Mouse (Mus musculus) liver, embryonic 11.5 days (tissue): Measurements from ENCODE around the gene 9930021J03Rik. TPM values are rescaled to one million over a fixed set of nuclear protein-coding genes. Genes with fewer than 3 reads are reported as not detected.

Experiments
- ATAC-seq: fragments of 200-750 bp; cut with Nextera tagmentation; replicated peaks from 2 replicates; pipeline ENCODE4 v1.8.0; 2017; ENCODE audit warnings: moderate number of reproducible peaks, mild to moderate bottlenecking, moderate TSS enrichment, moderate library complexity; ENCODE audit not compliant: low FRiP score
- DNase-seq: peaks from one replicate; pipeline ENCODE4 v3.0.0-alpha.2; 2017; ENCODE audit warnings: low spot score
- H3K27ac ChIP-seq: fragments of 300-500 bp; sonication (generic); 2 replicates; pipeline ENCODE4 v1.5.1; 2014; ENCODE audit warnings: mild to moderate bottlenecking, low read depth, low read length, control low read depth
- H3K27me3 ChIP-seq: fragments of 300-500 bp; sonication (generic); replicated peaks from 2 replicates; pipeline ENCODE4 v1.6.1; 2014; ENCODE audit warnings: low read length, mixed read lengths; ENCODE audit not compliant: control insufficient read depth, insufficient read depth
- H3K36me3 ChIP-seq: fragments of 300-500 bp; sonication (generic); 2 replicates; pipeline ENCODE4 v1.6.1; 2014; ENCODE audit warnings: mild to moderate bottlenecking, low read length, moderate library complexity, mixed read lengths; ENCODE audit not compliant: control insufficient read depth, insufficient read depth
- H3K4me1 ChIP-seq: fragments of 300-500 bp; sonication (generic); replicated peaks from 2 replicates; pipeline ENCODE4 v1.6.1; 2014; ENCODE audit warnings: low read length, mixed read lengths; ENCODE audit not compliant: control insufficient read depth, insufficient read depth
- H3K4me2 ChIP-seq: fragments of 300-500 bp; sonication (generic); 2 replicates; pipeline ENCODE4 v1.6.1; 2014; ENCODE audit warnings: mild to moderate bottlenecking, control low read depth, moderate library complexity
- H3K4me3 ChIP-seq: fragments of 300-500 bp; sonication (generic); 2 replicates; pipeline ENCODE4 v1.5.1; 2014; ENCODE audit warnings: low read depth, low read length, control low read depth
- H3K9ac ChIP-seq: fragments of 300-500 bp; sonication (generic); 2 replicates; pipeline ENCODE4 v1.6.1; 2014; ENCODE audit warnings: low read depth, low read length, control low read depth
- H3K9me3 ChIP-seq: fragments of 300-500 bp; sonication (generic); 2 replicates; pipeline ENCODE4 v1.6.1; 2016; ENCODE audit warnings: low read length, inconsistent platforms, mixed read lengths; ENCODE audit not compliant: control insufficient read depth
- WGBS: fragments of 180-500 bp; shearing (Covaris S2); extraction: QIAGEN DNeasy Blood & Tissue Kit; methylation state at CpG from one replicate; pipeline ENCODE4 v1.1.7; 2014; 5-methylcytosine and 5-hydroxymethylcytosine counted together
- polyA plus RNA-seq: library from polyadenylated mRNA; unstranded; fragments of >200 nt; fragmentation: Nextera tagmentation; extraction: Ambion mirVana; gene quantifications from 2 replicates; pipeline ENCODE4 v1.2.1, GENCODE M21; 2014

The 9930021J03Rik gene
- polyA plus RNA-seq, 1 experiment from 2014 or later = 5.2 TPM

DNA sequence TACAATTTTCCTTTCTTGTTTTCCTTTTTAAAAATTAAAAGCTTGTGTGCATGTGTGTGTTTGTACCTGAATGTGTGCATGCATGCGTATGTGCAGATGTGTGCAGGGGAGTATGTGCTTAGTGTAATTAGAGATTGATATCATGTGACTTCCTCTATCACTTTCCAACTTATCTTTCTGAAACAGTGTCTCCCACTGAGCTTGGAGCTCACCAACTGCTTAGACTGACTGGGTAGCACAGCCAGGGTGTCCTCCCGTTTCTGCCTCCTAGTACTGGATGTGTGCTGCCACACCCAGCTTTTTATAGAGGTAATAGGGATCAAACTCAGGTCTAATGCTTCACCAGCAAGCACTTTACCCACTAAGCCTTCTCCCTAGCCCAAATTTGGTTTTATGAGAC lies 22.9 kb downstream of the 9930021J03Rik start:
- H3K27me3 ChIP-seq = no peaks in the 10 kb centered on the region
- no peak for ATAC-seq
- no peak for DNase-seq
- H3K4me2 ChIP-seq = no peak overlapping the region
- H3K27ac ChIP-seq = no peak overlapping the region
- H3K4me1 ChIP-seq = no peaks in the 10 kb centered on the region
- H3K4me3 ChIP-seq = no peak overlapping the region
- 66% methylated on average over 2 of the region's 2 CpGs for WGBS
- no peak overlapping the region for H3K9ac ChIP-seq
- no peaks in the 10 kb centered on the region for H3K9me3 ChIP-seq
- H3K36me3 ChIP-seq = no peaks in the 10 kb centered on the region

DNA sequence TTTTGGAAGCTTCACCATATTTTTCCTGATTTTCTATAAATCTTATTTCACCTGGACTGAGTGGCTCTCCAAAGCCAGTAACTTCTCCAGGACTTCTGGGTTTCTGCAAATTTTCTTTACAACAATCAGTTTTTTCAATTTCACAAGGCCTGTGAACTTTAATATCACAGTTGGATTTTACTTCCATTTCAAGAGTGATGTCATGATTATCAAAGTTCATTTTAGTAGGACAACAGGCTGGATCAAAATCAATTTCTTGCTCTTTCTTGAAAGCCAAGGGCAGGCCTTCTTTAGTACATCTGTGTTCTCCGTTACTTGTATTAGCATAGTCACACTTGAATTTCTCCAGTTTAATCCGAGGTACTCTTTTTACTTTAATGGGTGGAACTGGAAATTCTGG lies 51.9 kb downstream of the 9930021J03Rik start:
- DNase-seq (no peak), ATAC-seq (no peak)
- H3K9me3 ChIP-seq = no peaks in the 10 kb centered on the region
- no peak overlapping the region for H3K4me3 ChIP-seq
- no peak overlapping the region for H3K4me2 ChIP-seq
- no peaks in the 10 kb centered on the region for H3K36me3 ChIP-seq
- no peaks in the 10 kb centered on the region for H3K4me1 ChIP-seq
- WGBS = 88% methylated on average over 2 of the region's 2 CpGs
- no peak overlapping the region for H3K27ac ChIP-seq
- no peaks in the 10 kb centered on the region for H3K27me3 ChIP-seq
- no peak overlapping the region for H3K9ac ChIP-seq

DNA sequence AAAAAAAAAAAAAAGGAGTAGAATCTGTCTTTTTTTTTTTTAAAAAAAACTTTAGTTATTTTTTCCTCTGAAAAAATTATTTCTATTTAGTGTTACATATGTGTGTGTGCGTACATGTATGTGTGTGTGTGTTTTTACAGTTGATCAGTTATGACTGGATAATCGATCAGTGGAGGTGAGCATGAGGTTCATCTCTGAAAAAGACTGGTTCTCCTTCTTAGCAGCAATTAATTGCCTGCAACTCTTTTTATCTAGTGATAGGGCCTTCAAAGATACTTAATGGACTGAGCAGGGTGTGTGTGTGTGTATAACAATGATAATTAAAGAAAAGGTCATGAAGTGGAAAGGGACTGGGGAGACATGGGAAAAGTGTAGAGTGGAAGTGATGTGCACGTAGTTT lies 54.8 kb downstream of the 9930021J03Rik start:
- no peak for ATAC-seq
- no peak for DNase-seq
- no peaks in the 10 kb centered on the region for H3K27me3 ChIP-seq
- WGBS = 84% methylated on average over 3 of the region's 3 CpGs
- no peaks in the 10 kb centered on the region for H3K36me3 ChIP-seq
- H3K27ac ChIP-seq = no peak overlapping the region
- H3K4me2 ChIP-seq = no peak overlapping the region
- no peak overlapping the region for H3K4me3 ChIP-seq
- H3K4me1 ChIP-seq = no peaks in the 10 kb centered on the region
- H3K9me3 ChIP-seq = no peaks in the 10 kb centered on the region
- H3K9ac ChIP-seq = no peak overlapping the region

DNA sequence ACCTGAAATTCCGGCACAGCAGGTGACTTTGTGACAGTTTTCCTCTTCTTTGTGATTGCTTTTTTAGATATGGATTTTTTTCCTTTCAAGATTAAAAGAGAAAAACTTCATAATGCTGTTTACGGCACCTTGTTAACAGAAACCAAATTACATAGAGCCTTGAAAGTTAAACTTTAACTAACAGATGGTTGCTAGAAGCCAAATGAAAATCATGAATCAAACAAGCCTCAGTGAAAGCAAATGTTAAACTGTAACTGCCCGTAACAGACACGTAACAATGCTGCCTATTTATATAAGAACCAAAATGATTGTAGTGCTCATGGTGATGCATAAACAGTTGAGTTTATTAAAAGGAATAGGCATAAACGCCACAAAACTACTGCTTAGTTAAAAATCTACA lies 62.3 kb downstream of the 9930021J03Rik start:
- Histone ChIP-seq H3K36me3 (no peaks in the 10 kb centered on the region), H3K9me3 (no peaks in the 10 kb centered on the region), H3K9ac (no peak overlapping the region), H3K27me3 (no peaks in the 10 kb centered on the region), H3K4me3 (no peak overlapping the region), H3K4me2 (no peak overlapping the region), H3K4me1 (no peaks in the 10 kb centered on the region), H3K27ac (no peak overlapping the region)
- ATAC-seq (no peak), DNase-seq (no peak)
- WGBS = 83% methylated on average over 5 of the region's 5 CpGs

DNA sequence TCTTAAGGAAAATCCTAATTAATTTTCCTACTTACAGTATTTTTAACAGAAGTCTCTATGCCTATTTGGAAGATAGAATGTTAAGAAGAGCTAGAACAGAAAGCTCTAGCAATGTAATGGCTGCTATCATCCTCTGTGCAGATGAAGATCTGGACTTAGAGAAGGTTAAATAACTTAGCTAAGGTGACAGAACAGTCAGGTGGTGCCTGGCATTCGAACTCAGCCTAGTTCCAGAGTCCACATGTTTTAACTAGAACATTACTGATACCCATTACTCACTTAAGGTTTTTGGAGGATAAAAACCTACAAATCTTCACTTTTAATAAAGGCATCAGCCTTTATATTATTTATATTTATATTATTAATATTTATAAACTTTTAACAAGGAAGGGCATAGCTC lies 65.1 kb downstream of the 9930021J03Rik start:
- Histone ChIP-seq H3K36me3 (no peaks in the 10 kb centered on the region), H3K9me3 (no peaks in the 10 kb centered on the region), H3K9ac (no peak overlapping the region), H3K4me1 (no peaks in the 10 kb centered on the region), H3K27ac (no peak overlapping the region), H3K4me2 (no peak overlapping the region), H3K27me3 (no peaks in the 10 kb centered on the region), H3K4me3 (no peak overlapping the region)
- DNase-seq (no peak), ATAC-seq (no peak)
- 88% methylated on average over 1 of the region's 1 CpGs for WGBS

DNA sequence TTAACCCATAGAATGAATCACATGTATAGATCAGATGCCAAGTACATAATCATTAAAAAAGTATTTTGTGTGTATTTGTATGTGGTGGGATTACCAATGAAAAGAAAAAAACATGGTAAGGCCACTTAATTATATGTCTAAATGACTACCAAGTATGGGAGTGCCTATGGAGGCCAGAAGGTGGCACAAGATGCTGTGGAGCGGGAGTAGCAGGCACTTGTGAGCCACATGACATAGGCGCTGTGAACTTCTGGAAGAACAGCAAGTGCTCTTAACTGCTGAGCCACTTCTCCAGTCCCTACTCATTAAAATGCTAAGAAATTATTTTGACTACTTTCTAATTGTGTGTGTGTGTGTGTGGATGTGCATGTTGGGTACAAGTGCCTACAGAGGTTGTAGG lies 66.2 kb downstream of the 9930021J03Rik start:
- Histone ChIP-seq H3K36me3 (no peaks in the 10 kb centered on the region), H3K4me3 (no peak overlapping the region), H3K27me3 (no peaks in the 10 kb centered on the region), H3K9me3 (no peaks in the 10 kb centered on the region), H3K4me2 (no peak overlapping the region), H3K9ac (no peak overlapping the region), H3K27ac (no peak overlapping the region), H3K4me1 (no peaks in the 10 kb centered on the region)
- ATAC-seq (no peak), DNase-seq (no peak)
- 92% methylated on average over 2 of the region's 2 CpGs for WGBS

DNA sequence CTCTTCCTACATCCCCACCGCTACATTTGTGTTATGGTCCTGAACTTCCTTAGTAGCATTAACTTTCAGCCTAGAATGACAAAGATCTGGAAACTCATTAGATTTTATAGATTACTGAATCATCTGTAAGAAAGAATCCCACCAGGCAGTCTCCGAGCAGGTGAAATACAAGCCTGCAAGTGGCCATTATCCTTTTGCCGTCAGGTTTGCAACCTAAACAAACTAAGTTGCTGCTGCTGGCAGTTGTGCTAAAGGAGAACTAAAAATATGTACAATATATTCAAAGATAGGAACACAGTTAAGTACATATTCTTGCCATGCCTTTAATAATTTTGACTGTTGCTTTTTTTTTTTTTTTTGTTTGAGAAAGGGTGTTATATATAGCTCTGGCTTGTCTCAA lies 70.4 kb downstream of the 9930021J03Rik start:
- no peaks in the 10 kb centered on the region for H3K9me3 ChIP-seq
- no peak overlapping the region for H3K9ac ChIP-seq
- H3K27ac ChIP-seq = no peak overlapping the region
- WGBS = 92% methylated on average over 3 of the region's 3 CpGs
- H3K36me3 ChIP-seq = no peaks in the 10 kb centered on the region
- H3K4me3 ChIP-seq = no peak overlapping the region
- DNase-seq (no peak), ATAC-seq (no peak)
- H3K4me2 ChIP-seq = no peak overlapping the region
- no peaks in the 10 kb centered on the region for H3K27me3 ChIP-seq
- no peaks in the 10 kb centered on the region for H3K4me1 ChIP-seq

DNA sequence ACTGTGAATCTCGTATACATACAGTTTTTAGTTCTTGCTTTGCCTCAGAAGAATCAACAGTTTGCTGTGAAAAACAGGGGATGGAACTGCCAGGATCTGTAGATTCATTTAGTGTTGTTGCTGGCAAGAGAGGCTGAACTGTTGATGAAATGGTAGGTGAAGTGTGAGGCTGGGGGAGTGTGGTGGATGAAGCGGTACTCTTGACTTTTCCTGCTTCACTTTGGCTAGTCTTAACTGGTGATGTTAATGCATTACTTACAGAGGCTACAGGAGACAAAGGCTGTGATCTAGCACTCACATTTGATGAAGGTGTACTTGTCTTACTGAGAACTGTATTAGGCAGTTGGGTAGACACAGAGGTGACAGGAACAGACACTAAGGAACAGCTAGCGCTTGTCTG lies 87.3 kb downstream of the 9930021J03Rik start:
- Histone ChIP-seq H3K4me2 (no peak overlapping the region), H3K36me3 (peaks cover 12% of the 10 kb centered on the region), H3K4me3 (no peak overlapping the region), H3K4me1 (no peaks in the 10 kb centered on the region), H3K9me3 (no peaks in the 10 kb centered on the region), H3K27me3 (no peaks in the 10 kb centered on the region), H3K27ac (no peak overlapping the region), H3K9ac (no peak overlapping the region)
- ATAC-seq (no peak), DNase-seq (no peak)
- 92% methylated on average over 3 of the region's 3 CpGs for WGBS

DNA sequence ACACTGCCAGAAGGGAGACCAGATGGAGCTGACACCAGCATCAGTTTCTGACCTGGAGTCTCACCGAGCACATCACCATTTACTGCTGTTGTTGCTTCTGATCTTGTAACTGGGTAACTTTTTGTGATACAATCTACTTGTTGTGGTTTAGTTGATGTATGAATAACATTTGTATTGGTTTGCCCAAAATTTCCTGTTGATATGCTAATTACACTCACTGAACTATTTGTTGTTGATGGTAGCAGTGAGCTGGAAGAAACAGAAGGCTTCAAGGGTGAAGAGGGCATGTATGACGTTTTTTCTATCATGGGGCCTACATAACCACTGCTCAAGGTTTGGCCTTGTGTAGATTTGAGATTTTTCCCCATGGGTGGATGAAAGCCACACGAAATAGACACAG lies 87.9 kb downstream of the 9930021J03Rik start:
- no peaks in the 10 kb centered on the region for H3K9me3 ChIP-seq
- H3K4me2 ChIP-seq = no peak overlapping the region
- no peaks in the 10 kb centered on the region for H3K27me3 ChIP-seq
- no peaks in the 10 kb centered on the region for H3K4me1 ChIP-seq
- DNase-seq (no peak), ATAC-seq (no peak)
- no peak overlapping the region for H3K27ac ChIP-seq
- peaks cover 12% of the 10 kb centered on the region for H3K36me3 ChIP-seq
- H3K9ac ChIP-seq = no peak overlapping the region
- 87% methylated on average over 3 of the region's 3 CpGs for WGBS
- H3K4me3 ChIP-seq = no peak overlapping the region
